Mouse (Mus musculus) hindbrain, embryonic 14.5 days (tissue): ENCODE measurements around the gene Safb2. TPM values are rescaled to one million over a fixed set of nuclear protein-coding genes. Genes with fewer than 3 reads are reported as not detected.

ENCODE experiments used
- ATAC-seq: fragments of 200-750 bp; cut with Nextera tagmentation; 2 replicates; pipeline ENCODE4 v1.8.0; 2017; ENCODE audit warnings: moderate number of reproducible peaks, mild to moderate bottlenecking, moderate TSS enrichment, moderate library complexity; ENCODE audit not compliant: low FRiP score
- DNase-seq: peaks from one replicate; pipeline ENCODE4 v3.0.0-alpha.2; 2015; ENCODE audit warnings: low spot score
- H3K27ac ChIP-seq: fragments of 300-500 bp; sonication (generic); 2 replicates; pipeline ENCODE4 v1.5.1; 2014; ENCODE audit warnings: mild to moderate bottlenecking, moderate library complexity
- H3K27me3 ChIP-seq: fragments of 300-500 bp; sonication (generic); 2 replicates; pipeline ENCODE4 v1.6.1; 2014; ENCODE audit warnings: mild to moderate bottlenecking, low read length, mixed read lengths; ENCODE audit not compliant: control insufficient read depth, insufficient read depth
- H3K36me3 ChIP-seq: fragments of 300-500 bp; sonication (generic); replicated peaks from 2 replicates; pipeline ENCODE4 v1.6.1; 2014; ENCODE audit not compliant: control insufficient read depth, insufficient read depth
- H3K4me1 ChIP-seq: fragments of 300-500 bp; sonication (generic); replicated peaks from 2 replicates; pipeline ENCODE4 v1.6.1; 2014; ENCODE audit warnings: antibody characterized with exemption, low read length, mixed read lengths; ENCODE audit not compliant: control insufficient read depth, insufficient read depth
- H3K4me2 ChIP-seq: fragments of 300-500 bp; sonication (generic); replicated peaks from 2 replicates; pipeline ENCODE4 v1.6.1; 2014; ENCODE audit warnings: mild to moderate bottlenecking, moderate library complexity
- H3K4me3 ChIP-seq: fragments of 300-500 bp; sonication (generic); replicated peaks from 2 replicates; pipeline ENCODE4 v1.5.1; 2014; ENCODE audit warnings: mild to moderate bottlenecking, low read length
- H3K9ac ChIP-seq: fragments of 300-500 bp; sonication (generic); 2 replicates; pipeline ENCODE4 v1.6.1; 2014
- H3K9me3 ChIP-seq: fragments of 300-500 bp; sonication (generic); 2 replicates; pipeline ENCODE4 v1.6.1; 2016; ENCODE audit warnings: low read length; ENCODE audit not compliant: control insufficient read depth
- WGBS: fragments of 180-500 bp; shearing (Covaris S2); extraction: QIAGEN DNeasy Blood & Tissue Kit; methylation state at CpG from one replicate; pipeline ENCODE4 v1.1.7; 2014; 5-methylcytosine and 5-hydroxymethylcytosine counted together
- polyA plus RNA-seq: library from polyadenylated mRNA; unstranded; fragments of >200 nt; fragmentation: Nextera tagmentation; extraction: Ambion mirVana; gene quantifications from 2 replicates; pipeline ENCODE4 v1.2.1, GENCODE M21; 2014

The Safb2 gene
- polyA plus RNA-seq, 1 experiment from 2014 or later, result 47.5 TPM

GRCm38 (mm10) chr17:56611323-56611722 is 26.9 kb upstream of the Safb2 start:
- ATAC-seq, result no peak
- DNase-seq, result no peak
- no peak overlapping the region for H3K27ac ChIP-seq
- H3K9ac ChIP-seq, result no peak overlapping the region
- no peaks in the 10 kb centered on the region for H3K27me3 ChIP-seq
- no peak overlapping the region for H3K4me2 ChIP-seq
- WGBS, result 66% methylated on average over 2 of the region's 2 CpGs
- H3K36me3 ChIP-seq, result peaks cover 40% of the 10 kb centered on the region
- H3K4me3 ChIP-seq, result no peak overlapping the region
- H3K9me3 ChIP-seq, result no peaks in the 10 kb centered on the region
- peaks cover 26% of the 10 kb centered on the region for H3K4me1 ChIP-seq

GRCm38 (mm10) chr17:56609452-56610171 is 25.2 kb upstream of the Safb2 start, which contains the start of gene 2410015M20Rik:
TSS of gene 2410015M20Rik (minus strand) at chr17:56609771.
- H3K27ac ChIP-seq, result peak within 1 kb of the TSS; percentile 82
- no peaks in the 10 kb centered on the region for H3K27me3 ChIP-seq
- H3K9me3 ChIP-seq, result no peaks in the 10 kb centered on the region
- H3K4me3 ChIP-seq, result peak within 1 kb of the TSS; percentile 66
- peaks cover 20% of the 10 kb centered on the region for H3K4me1 ChIP-seq
- peak; percentile 95 for DNase-seq
- peak; percentile 88 for ATAC-seq
- WGBS, result under 1% methylated on average over 44 of the region's 44 CpGs
- H3K4me2 ChIP-seq, result peak within 1 kb of the TSS; percentile 77
- peaks cover 41% of the 10 kb centered on the region for H3K36me3 ChIP-seq
- H3K9ac ChIP-seq, result peak within 1 kb of the TSS; percentile 82

GRCm38 (mm10) chr17:56608699-56609098 is 24.3 kb upstream of the Safb2 start:
- peak overlapping the region; percentile 77 for H3K4me2 ChIP-seq
- no peaks in the 10 kb centered on the region for H3K9me3 ChIP-seq
- H3K27ac ChIP-seq, result peak overlapping the region; percentile 82
- H3K9ac ChIP-seq, result peak overlapping the region; percentile 82
- H3K4me1 ChIP-seq, result peaks cover 15% of the 10 kb centered on the region
- DNase-seq (no peak), ATAC-seq (no peak)
- peak overlapping the region; percentile 66 for H3K4me3 ChIP-seq
- no peaks in the 10 kb centered on the region for H3K27me3 ChIP-seq
- WGBS, result 55% methylated on average over 5 of the region's 5 CpGs
- H3K36me3 ChIP-seq, result peaks cover 45% of the 10 kb centered on the region

- Histone ChIP-seq H3K27ac (no peak overlapping the region), H3K36me3 (peaks cover 56% of the 10 kb centered on the region)
- ATAC-seq, result no peak
Measured at GRCm38 (mm10) chr17:56607521-56608062, 23.2 kb upstream of the Safb2 start.

GRCm38 (mm10) chr17:56605431-56605830 is 21.0 kb upstream of the Safb2 start:
- no peaks in the 10 kb centered on the region for H3K27me3 ChIP-seq
- no peak overlapping the region for H3K4me3 ChIP-seq
- H3K9ac ChIP-seq, result no peak overlapping the region
- no peak overlapping the region for H3K27ac ChIP-seq
- WGBS, result 89% methylated on average over 9 of the region's 9 CpGs
- H3K36me3 ChIP-seq, result peaks cover 78% of the 10 kb centered on the region
- DNase-seq, result no peak
- H3K4me2 ChIP-seq, result no peak overlapping the region
- no peak for ATAC-seq
- no peaks in the 10 kb centered on the region for H3K9me3 ChIP-seq
- H3K4me1 ChIP-seq, result peaks cover 14% of the 10 kb centered on the region

More at GRCm38 (mm10) chr17:56607521-56608062, 23.2 kb upstream of the Safb2 start:
- H3K9ac ChIP-seq, result no peak overlapping the region
- H3K4me1 ChIP-seq, result peaks cover 15% of the 10 kb centered on the region
- no peaks in the 10 kb centered on the region for H3K9me3 ChIP-seq
- WGBS, result 82% methylated on average over 3 of the region's 3 CpGs
- no peak overlapping the region for H3K4me3 ChIP-seq
- no peak overlapping the region for H3K4me2 ChIP-seq
- DNase-seq, result no peak
- H3K27me3 ChIP-seq, result no peaks in the 10 kb centered on the region

- DNase-seq (no peak), ATAC-seq (no peak)
- Histone ChIP-seq H3K4me3 (no peak overlapping the region), H3K36me3 (peaks cover 88% of the 10 kb centered on the region), H3K27ac (no peak overlapping the region), H3K9ac (no peak overlapping the region), H3K4me2 (no peak overlapping the region), H3K4me1 (peaks cover 9% of the 10 kb centered on the region), H3K27me3 (no peaks in the 10 kb centered on the region), H3K9me3 (no peaks in the 10 kb centered on the region)
- WGBS, result 94% methylated on average over 3 of the region's 3 CpGs
Measured at GRCm38 (mm10) chr17:56604422-56604821, 20.0 kb upstream of the Safb2 start.

GRCm38 (mm10) chr17:56604070-56604380 is 19.6 kb upstream of the Safb2 start:
- 94% methylated on average over 9 of the region's 9 CpGs for WGBS
- ATAC-seq, result no peak
- DNase-seq, result no peak

GRCm38 (mm10) chr17:56603186-56604069 is 19.0 kb upstream of the Safb2 start:
- no peak for ATAC-seq
- H3K4me3 ChIP-seq, result no peak overlapping the region
- WGBS, result 94% methylated on average over 28 of the region's 28 CpGs

More at GRCm38 (mm10) chr17:56604070-56604380, 19.6 kb upstream of the Safb2 start:
- H3K27ac ChIP-seq, result no peak overlapping the region
- H3K4me1 ChIP-seq, result peaks cover 9% of the 10 kb centered on the region
- H3K36me3 ChIP-seq, result peaks cover 92% of the 10 kb centered on the region
- no peaks in the 10 kb centered on the region for H3K9me3 ChIP-seq
- no peak overlapping the region for H3K4me2 ChIP-seq
- no peak overlapping the region for H3K9ac ChIP-seq
- H3K4me3 ChIP-seq, result no peak overlapping the region
- H3K27me3 ChIP-seq, result no peaks in the 10 kb centered on the region

More at GRCm38 (mm10) chr17:56603186-56604069, 19.0 kb upstream of the Safb2 start:
- Histone ChIP-seq H3K4me2 (no peak overlapping the region), H3K9ac (no peak overlapping the region), H3K4me1 (peaks cover 3% of the 10 kb centered on the region), H3K27ac (no peak overlapping the region), H3K36me3 (peaks cover 92% of the 10 kb centered on the region), H3K9me3 (no peaks in the 10 kb centered on the region), H3K27me3 (no peaks in the 10 kb centered on the region)
- DNase-seq, result no peak
